Mouse (Mus musculus) lung, adult 2 months (tissue): ENCODE results near the gene Spns2. TPM values are rescaled to one million over a fixed set of nuclear protein-coding genes. Genes with fewer than 3 reads are reported as not detected.

ENCODE experiments used
- DNase-seq: peaks from one replicate; pipeline ENCODE4 v3.0.0; 2022
- H3K4me1 ChIP-seq: fragments of 200-500 bp; 2 replicates; pipeline ENCODE4 v1.6.1; 2011; ENCODE audit warnings: low read length; ENCODE audit not compliant: control insufficient read depth, insufficient read depth
- H3K4me3 ChIP-seq: fragments of 200-500 bp; replicated peaks from 2 replicates; pipeline ENCODE3; 2011; ENCODE audit warnings: low read depth, mild to moderate bottlenecking, control low read depth, low read length; ENCODE audit errors: extremely low read depth
- CTCF ChIP-seq: fragments of 200-500 bp; IDR thresholded peaks from 2 replicates; pipeline ENCODE4 v1.5.1; 2011; ENCODE audit warnings: mild to moderate bottlenecking, low read length, control low read depth; ENCODE audit not compliant: insufficient read depth
- POLR2A ChIP-seq: fragments of 200-500 bp; IDR thresholded peaks from 2 replicates; pipeline ENCODE4 v1.6.1; 2011; ENCODE audit warnings: low read depth, mild to moderate bottlenecking, control low read depth, low read length, borderline replicate concordance; ENCODE audit errors: extremely low read depth
- WGBS: fragments of 180-500 bp; shearing (Covaris S2); methylation state at CpG from one replicate; pipeline ENCODE4 v1.1.7; 2018; 5-methylcytosine and 5-hydroxymethylcytosine counted together
- polyA plus RNA-seq: library from polyadenylated mRNA; depleted of rRNA; stranded (reverse); fragments of >200 nt; gene quantifications from 2 replicates; pipeline ENCODE4 v1.2.3, GENCODE M21; 2012

The Spns2 gene
- polyA plus RNA-seq, 1 experiment, result 126 TPM

- DNase-seq, result peak; percentile 24
These were observed 32.9 kb upstream of the Spns2 start for GRCm38 (mm10) chr11:72522616-72523041.

GRCm38 (mm10) chr11:72521598-72522541 lies 32.2 kb upstream of the Spns2 start:
- WGBS, result 59% methylated on average over 5 of the region's 5 CpGs
- no peak for DNase-seq
- Histone ChIP-seq H3K4me1 (peaks cover 8% of the 10 kb centered on the region; the same call in 1 of the 2 replicates), H3K4me3 (no peak overlapping the region)
- TF ChIP-seq CTCF (no peak), POLR2A (no peak)

More at GRCm38 (mm10) chr11:72522616-72523041, 32.9 kb upstream of the Spns2 start:
- 45% methylated on average over 5 of the region's 5 CpGs for WGBS
- H3K4me3 ChIP-seq, result no peak overlapping the region
- TF ChIP-seq POLR2A (no peak), CTCF (no peak)
- peaks cover 8% of the 10 kb centered on the region; the same call in 1 of the 2 replicates for H3K4me1 ChIP-seq

- Histone ChIP-seq H3K4me3 (no peak overlapping the region), H3K4me1 (peaks cover 8% of the 10 kb centered on the region; the same call in 1 of the 2 replicates)
- WGBS, result 31% methylated on average over 3 of the region's 3 CpGs
- DNase-seq, result no peak
- no peak for TF ChIP-seq CTCF
- no peak for TF ChIP-seq POLR2A
These were observed 30.2 kb upstream of the Spns2 start for GRCm38 (mm10) chr11:72519895-72520294.

GRCm38 (mm10) chr11:72519189-72519588 lies 29.5 kb upstream of the Spns2 start:
- TF ChIP-seq POLR2A, result no peak
- DNase-seq, result no peak
- WGBS, result 39% methylated on average over 4 of the region's 4 CpGs
- H3K4me1 ChIP-seq, result peaks cover 8% of the 10 kb centered on the region; the same call in 1 of the 2 replicates
- H3K4me3 ChIP-seq, result no peak overlapping the region

- Histone ChIP-seq H3K4me1 (peaks cover 8% of the 10 kb centered on the region; the same call in 1 of the 2 replicates), H3K4me3 (no peak overlapping the region)
- 41% methylated on average over 2 of the region's 2 CpGs for WGBS
- TF ChIP-seq CTCF, result no peak
- TF ChIP-seq POLR2A, result no peak
- no peak for DNase-seq
These were observed 28.7 kb upstream of the Spns2 start for GRCm38 (mm10) chr11:72518449-72518848.

- TF ChIP-seq CTCF (no peak), POLR2A (no peak)
- WGBS, result 66% methylated on average over 3 of the region's 3 CpGs
- Histone ChIP-seq H3K4me1 (no peaks in the 10 kb centered on the region; the same call in 1 of the 2 replicates), H3K4me3 (no peak overlapping the region)
- no peak for DNase-seq
These were observed 25.3 kb upstream of the Spns2 start for GRCm38 (mm10) chr11:72514967-72515366.

GRCm38 (mm10) chr11:72508651-72509050 lies 18.9 kb upstream of the Spns2 start:
- TF ChIP-seq CTCF (no peak), POLR2A (no peak)
- DNase-seq, result no peak
- 91% methylated on average over 5 of the region's 5 CpGs for WGBS
- H3K4me1 ChIP-seq, result no peaks in the 10 kb centered on the region
- H3K4me3 ChIP-seq, result no peak overlapping the region

GRCm38 (mm10) chr11:72507651-72508050 lies 17.9 kb upstream of the Spns2 start:
- H3K4me1 ChIP-seq, result no peaks in the 10 kb centered on the region
- no peak overlapping the region for H3K4me3 ChIP-seq
- no peak for TF ChIP-seq POLR2A
- no peak for TF ChIP-seq CTCF
- DNase-seq, result no peak

- H3K4me3 ChIP-seq, result no peak overlapping the region
- no peaks in the 10 kb centered on the region for H3K4me1 ChIP-seq
- 60% methylated on average over 10 of the region's 10 CpGs for WGBS
- no peak for DNase-seq
- TF ChIP-seq POLR2A, result no peak
- no peak for TF ChIP-seq CTCF
These were observed 14.5 kb upstream of the Spns2 start for GRCm38 (mm10) chr11:72504016-72504797.

GRCm38 (mm10) chr11:72503501-72503921 lies 13.8 kb upstream of the Spns2 start:
- 66% methylated on average over 5 of the region's 5 CpGs for WGBS
- no peak for DNase-seq
- no peak for TF ChIP-seq CTCF
- H3K4me3 ChIP-seq, result no peak overlapping the region
- H3K4me1 ChIP-seq, result no peaks in the 10 kb centered on the region
